Mouse (Mus musculus) embryonic facial prominence, embryonic 11.5 days (tissue): Measurements from ENCODE around the gene Arhgef10l. TPM values are rescaled to one million over a fixed set of nuclear protein-coding genes. Genes with fewer than 3 reads are reported as not detected.

ENCODE experiments used
- ATAC-seq: fragments of 200-750 bp; cut with Nextera tagmentation; replicated peaks from 2 replicates; pipeline ENCODE4 v1.8.0; 2017; ENCODE audit warnings: low read depth; ENCODE audit not compliant: insufficient number of reproducible peaks, low FRiP score, low TSS enrichment
- DNase-seq: peaks from one replicate; pipeline ENCODE4 v3.0.0-alpha.2; 2015; ENCODE audit warnings: low spot score
- H3K27ac ChIP-seq: fragments of 300-500 bp; sonication (generic); replicated peaks from 2 replicates; pipeline ENCODE4 v1.5.1; 2014; ENCODE audit warnings: mild to moderate bottlenecking, low read depth, low read length, control low read depth
- H3K27me3 ChIP-seq: fragments of 300-500 bp; sonication (generic); 2 replicates; pipeline ENCODE4 v1.6.1; 2014; ENCODE audit warnings: mild to moderate bottlenecking, low read length, moderate library complexity, mixed read lengths; ENCODE audit not compliant: control insufficient read depth, insufficient read depth
- H3K36me3 ChIP-seq: fragments of 300-500 bp; sonication (generic); replicated peaks from 2 replicates; pipeline ENCODE4 v1.6.1; 2014; ENCODE audit warnings: low read depth, mild to moderate bottlenecking, low read length, moderate library complexity, mixed read lengths; ENCODE audit not compliant: control insufficient read depth, insufficient read depth
- H3K4me1 ChIP-seq: fragments of 300-500 bp; sonication (generic); 2 replicates; pipeline ENCODE4 v1.6.1; 2014; ENCODE audit warnings: low read length, mixed read lengths; ENCODE audit not compliant: control insufficient read depth, insufficient read depth
- H3K4me2 ChIP-seq: fragments of 300-500 bp; sonication (generic); 2 replicates; pipeline ENCODE4 v1.6.1; 2014; ENCODE audit warnings: low read depth, mild to moderate bottlenecking, control low read depth, low read length, moderate library complexity
- H3K4me3 ChIP-seq: fragments of 300-500 bp; sonication (generic); 2 replicates; pipeline ENCODE4 v1.5.1; 2014; ENCODE audit warnings: low read depth, low read length, control low read depth
- H3K9ac ChIP-seq: fragments of 300-500 bp; sonication (generic); replicated peaks from 2 replicates; pipeline ENCODE4 v1.6.1; 2014; ENCODE audit warnings: mild to moderate bottlenecking, control low read depth, low read length
- H3K9me3 ChIP-seq: fragments of 300-500 bp; sonication (generic); replicated peaks from 2 replicates; pipeline ENCODE4 v1.6.1; 2016; ENCODE audit warnings: mild to moderate bottlenecking, low read length, inconsistent platforms, mixed read lengths; ENCODE audit not compliant: control insufficient read depth
- WGBS: fragments of 180-500 bp; shearing (Covaris S2); extraction: QIAGEN DNeasy Blood & Tissue Kit; methylation state at CpG from one replicate; pipeline ENCODE4 v1.1.7; 2014; 5-methylcytosine and 5-hydroxymethylcytosine counted together
- polyA plus RNA-seq: library from polyadenylated mRNA; unstranded; fragments of >200 nt; fragmentation: Nextera tagmentation; extraction: Ambion mirVana; gene quantifications from 2 replicates; pipeline ENCODE4 v1.2.1, GENCODE M21; 2014

The Arhgef10l gene
- polyA plus RNA-seq, 1 experiment from 2014 or later: 10.5 TPM

- Histone ChIP-seq H3K36me3 (no peaks in the 10 kb centered on the region), H3K4me3 (peak overlapping the region; percentile 75), H3K4me1 (peaks cover 10% of the 10 kb centered on the region), H3K9me3 (no peaks in the 10 kb centered on the region), H3K27ac (peak overlapping the region; percentile 80), H3K27me3 (no peaks in the 10 kb centered on the region), H3K4me2 (peak overlapping the region; percentile 75), H3K9ac (peak overlapping the region; percentile 97)
- DNase-seq: peak; percentile 64
- ATAC-seq: peak; percentile 49
- 0% methylated on average over 30 of the region's 50 CpGs for WGBS
Observed at GRCm38 (mm10) chr4:140648443-140649206, 17.2 kb downstream of the Arhgef10l start.

GRCm38 (mm10) chr4:140647711-140648421 is 17.9 kb downstream of the Arhgef10l start:
- 4% methylated on average over 12 of the region's 12 CpGs for WGBS
- peak; percentile 47 for ATAC-seq

GRCm38 (mm10) chr4:140645638-140646037 is 20.2 kb downstream of the Arhgef10l start:
- no peak overlapping the region for H3K4me2 ChIP-seq
- no peaks in the 10 kb centered on the region for H3K36me3 ChIP-seq
- DNase-seq (no peak), ATAC-seq (no peak)
- H3K27ac ChIP-seq: no peak overlapping the region
- 90% methylated on average over 3 of the region's 3 CpGs for WGBS
- H3K4me1 ChIP-seq: peaks cover 10% of the 10 kb centered on the region
- H3K4me3 ChIP-seq: no peak overlapping the region
- no peaks in the 10 kb centered on the region for H3K27me3 ChIP-seq
- no peaks in the 10 kb centered on the region for H3K9me3 ChIP-seq
- H3K9ac ChIP-seq: no peak overlapping the region

More at GRCm38 (mm10) chr4:140647711-140648421, 17.9 kb downstream of the Arhgef10l start:
- Histone ChIP-seq H3K9ac (peak overlapping the region; percentile 97), H3K27ac (peak overlapping the region; percentile 80), H3K27me3 (no peaks in the 10 kb centered on the region), H3K4me3 (peak overlapping the region; percentile 75), H3K9me3 (no peaks in the 10 kb centered on the region), H3K36me3 (no peaks in the 10 kb centered on the region), H3K4me1 (peaks cover 10% of the 10 kb centered on the region), H3K4me2 (peak overlapping the region; percentile 75)
- DNase-seq: peak; percentile 51

- DNase-seq: no peak
- Histone ChIP-seq H3K4me1 (peaks cover 10% of the 10 kb centered on the region), H3K27me3 (no peaks in the 10 kb centered on the region), H3K4me2 (no peak overlapping the region), H3K4me3 (no peak overlapping the region), H3K9me3 (no peaks in the 10 kb centered on the region), H3K27ac (no peak overlapping the region), H3K9ac (no peak overlapping the region), H3K36me3 (no peaks in the 10 kb centered on the region)
- ATAC-seq: no peak
- 55% methylated on average over 3 of the region's 3 CpGs for WGBS
Observed at GRCm38 (mm10) chr4:140644701-140645100, 21.1 kb downstream of the Arhgef10l start.

- no peak for DNase-seq
- ATAC-seq: no peak
- 62% methylated on average over 6 of the region's 6 CpGs for WGBS
- Histone ChIP-seq H3K9ac (no peak overlapping the region), H3K4me1 (peaks cover 9% of the 10 kb centered on the region), H3K27ac (no peak overlapping the region), H3K9me3 (no peaks in the 10 kb centered on the region), H3K36me3 (no peaks in the 10 kb centered on the region), H3K4me2 (no peak overlapping the region), H3K4me3 (no peak overlapping the region), H3K27me3 (no peaks in the 10 kb centered on the region)
Observed at GRCm38 (mm10) chr4:140644276-140644675, 21.5 kb downstream of the Arhgef10l start.

GRCm38 (mm10) chr4:140642378-140642777 is 23.4 kb downstream of the Arhgef10l start:
- no peak for DNase-seq
- 89% methylated on average over 4 of the region's 4 CpGs for WGBS
- no peak for ATAC-seq
- no peaks in the 10 kb centered on the region for H3K27me3 ChIP-seq
- no peak overlapping the region for H3K27ac ChIP-seq
- H3K4me2 ChIP-seq: no peak overlapping the region
- no peaks in the 10 kb centered on the region for H3K9me3 ChIP-seq
- H3K36me3 ChIP-seq: no peaks in the 10 kb centered on the region
- peaks cover 4% of the 10 kb centered on the region; the same call in 1 of the 2 replicates for H3K4me1 ChIP-seq
- H3K4me3 ChIP-seq: no peak overlapping the region
- no peak overlapping the region for H3K9ac ChIP-seq

GRCm38 (mm10) chr4:140641414-140641918 is 24.3 kb downstream of the Arhgef10l start:
- no peaks in the 10 kb centered on the region for H3K36me3 ChIP-seq
- H3K4me2 ChIP-seq: no peak overlapping the region
- 79% methylated on average over 5 of the region's 5 CpGs for WGBS
- H3K27me3 ChIP-seq: no peaks in the 10 kb centered on the region
- no peaks in the 10 kb centered on the region for H3K4me1 ChIP-seq
- no peak overlapping the region for H3K27ac ChIP-seq
- ATAC-seq: no peak
- no peaks in the 10 kb centered on the region for H3K9me3 ChIP-seq
- no peak for DNase-seq
- no peak overlapping the region for H3K4me3 ChIP-seq
- H3K9ac ChIP-seq: no peak overlapping the region

GRCm38 (mm10) chr4:140640668-140641067 is 25.1 kb downstream of the Arhgef10l start:
- no peak overlapping the region for H3K4me2 ChIP-seq
- H3K9ac ChIP-seq: no peak overlapping the region
- H3K4me1 ChIP-seq: no peaks in the 10 kb centered on the region
- H3K27me3 ChIP-seq: no peaks in the 10 kb centered on the region
- no peaks in the 10 kb centered on the region for H3K9me3 ChIP-seq
- DNase-seq (no peak), ATAC-seq (no peak)
- no peak overlapping the region for H3K4me3 ChIP-seq
- no peaks in the 10 kb centered on the region for H3K36me3 ChIP-seq
- no peak overlapping the region for H3K27ac ChIP-seq
- WGBS: 85% methylated on average over 9 of the region's 9 CpGs
